Mouse (Mus musculus) hindbrain, embryonic 16.5 days (tissue): ENCODE results near the gene Eftud2. TPM values are rescaled to one million over a fixed set of nuclear protein-coding genes. Genes with fewer than 3 reads are reported as not detected.

Experiments
- ATAC-seq: fragments of 200-750 bp; cut with Nextera tagmentation; 2 replicates; pipeline ENCODE4 v1.8.0; 2017; ENCODE audit warnings: moderate TSS enrichment, moderate library complexity
- H3K27ac ChIP-seq: fragments of 300-500 bp; sonication (generic); 2 replicates; pipeline ENCODE4 v1.5.1; 2014; ENCODE audit warnings: low read depth, mild to moderate bottlenecking, control low read depth, low read length, moderate library complexity
- H3K27me3 ChIP-seq: fragments of 300-500 bp; sonication (generic); replicated peaks from 2 replicates; pipeline ENCODE4 v1.6.1; 2014; ENCODE audit warnings: low read length; ENCODE audit not compliant: control insufficient read depth, insufficient read depth
- H3K36me3 ChIP-seq: fragments of 300-500 bp; sonication (generic); 2 replicates; pipeline ENCODE4 v1.6.1; 2014; ENCODE audit warnings: mild to moderate bottlenecking, low read length, moderate library complexity, mixed read lengths; ENCODE audit not compliant: control insufficient read depth, insufficient read depth
- H3K4me1 ChIP-seq: fragments of 300-500 bp; sonication (generic); 2 replicates; pipeline ENCODE4 v1.6.1; 2014; ENCODE audit warnings: low read depth, low read length; ENCODE audit not compliant: control insufficient read depth, insufficient read depth
- H3K4me2 ChIP-seq: fragments of 300-500 bp; sonication (generic); 2 replicates; pipeline ENCODE4 v1.6.1; 2014; ENCODE audit warnings: mild to moderate bottlenecking, low read length, control low read depth, moderate library complexity
- H3K4me3 ChIP-seq: fragments of 300-500 bp; sonication (generic); 2 replicates; pipeline ENCODE4 v1.5.1; 2014; ENCODE audit warnings: mild to moderate bottlenecking, low read length, control low read depth, moderate library complexity
- H3K9ac ChIP-seq: fragments of 300-500 bp; sonication (generic); 2 replicates; pipeline ENCODE4 v1.6.1; 2014; ENCODE audit warnings: low read depth, mild to moderate bottlenecking, control low read depth, low read length, moderate library complexity
- H3K9me3 ChIP-seq: fragments of 300-500 bp; sonication (generic); 2 replicates; pipeline ENCODE4 v1.6.1; 2014; ENCODE audit warnings: mild to moderate bottlenecking, low read length, moderate library complexity; ENCODE audit not compliant: control insufficient read depth
- WGBS: fragments of 180-500 bp; shearing (Covaris S2); extraction: QIAGEN DNeasy Blood & Tissue Kit; methylation state at CpG from one replicate; pipeline ENCODE4 v1.1.7; 2014; 5-methylcytosine and 5-hydroxymethylcytosine counted together
- polyA plus RNA-seq: library from polyadenylated mRNA; unstranded; fragments of >200 nt; fragmentation: Nextera tagmentation; extraction: Ambion mirVana; gene quantifications from 2 replicates; pipeline ENCODE4 v1.2.1, GENCODE M21; 2015

Gene Eftud2
- 127 and 140 TPM in 2 replicates for polyA plus RNA-seq

DNA sequence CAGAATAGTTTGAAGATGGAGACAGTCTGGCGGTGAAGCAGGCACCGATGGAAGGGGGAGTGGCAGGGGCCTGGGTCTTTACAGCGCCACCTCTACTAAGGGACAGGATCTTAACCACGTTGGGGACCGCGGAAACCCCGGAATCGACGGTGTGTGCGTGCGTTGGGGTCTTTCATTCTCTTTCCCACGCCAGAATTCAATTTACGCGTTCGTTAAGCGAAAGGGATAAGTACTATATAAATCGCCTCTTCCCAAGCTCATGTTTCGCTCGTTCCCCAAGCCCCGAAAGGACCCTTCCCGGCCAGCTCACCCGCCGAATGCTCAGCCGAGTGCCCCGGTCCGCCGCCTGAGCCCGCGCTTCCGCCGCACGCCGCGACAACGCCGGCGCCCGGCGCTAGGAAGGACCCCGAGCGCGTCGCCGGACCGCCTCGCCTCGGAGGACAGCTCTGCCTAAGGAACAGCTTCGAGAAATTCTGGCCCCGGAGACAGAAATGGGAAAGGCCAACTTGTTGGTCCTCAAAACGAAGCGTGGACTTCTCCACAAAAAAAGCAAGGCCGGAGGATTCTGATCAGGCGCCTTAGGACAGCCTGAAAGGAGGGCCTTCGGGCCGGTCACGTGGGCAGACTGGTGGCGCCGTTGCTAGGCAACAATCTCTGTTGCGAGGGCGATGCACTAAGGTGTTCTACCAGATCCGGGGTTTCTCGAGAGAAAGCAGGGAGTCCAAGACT lies at the start of gene Eftud2, which contains the start of gene Ccdc103:
Eftud2 (minus strand) TSS at position 401 of the 729 bp plus-strand sequence.
Ccdc103 (plus strand) TSS at position 620 of the 729 bp plus-strand sequence.
- peak; percentile 92 for ATAC-seq
- H3K9ac ChIP-seq: peak within 1 kb of the TSS; percentile 74
- H3K27me3 ChIP-seq: peaks cover 4% of the 10 kb centered on the region; the same call in 1 of the 2 replicates
- peaks cover 14% of the 10 kb centered on the region for H3K4me1 ChIP-seq
- peak within 1 kb of the TSS; percentile 69 for H3K4me2 ChIP-seq
- peak within 1 kb of the TSS; percentile 71 for H3K4me3 ChIP-seq
- WGBS: under 1% methylated on average over 62 of the region's 62 CpGs
- H3K27ac ChIP-seq: peak within 1 kb of the TSS; percentile 89
- peaks cover 8% of the 10 kb centered on the region for H3K36me3 ChIP-seq
- H3K9me3 ChIP-seq: no peaks in the 10 kb centered on the region

DNA sequence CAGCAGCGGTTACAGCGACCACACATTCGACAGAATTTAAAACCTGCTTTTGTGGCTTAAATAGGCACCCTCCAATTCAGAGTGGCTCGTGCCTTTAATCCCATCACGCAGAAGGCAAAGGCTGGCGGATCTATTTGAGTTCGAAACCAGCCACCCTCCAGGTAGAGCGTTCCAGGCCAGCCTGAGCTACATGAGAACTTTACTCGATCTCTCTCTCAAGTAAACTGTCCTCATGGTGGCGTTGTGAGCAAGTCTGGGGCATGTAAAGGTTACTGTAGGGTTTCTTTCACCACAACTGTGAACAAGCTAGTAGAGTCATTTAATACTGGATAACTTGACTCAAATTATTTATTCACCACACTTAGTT lies 44.5 kb upstream of the Eftud2 start:
- ATAC-seq: no peak; the same call in 1 of the 2 replicates
- H3K9ac ChIP-seq: peak overlapping the region; percentile 63
- H3K9me3 ChIP-seq: no peaks in the 10 kb centered on the region
- whole genome bisulfite sequencing: under 1% methylated on average over 10 of the region's 10 CpGs
- H3K4me3 ChIP-seq: peak overlapping the region; percentile 69
- H3K4me1 ChIP-seq: peaks cover 4% of the 10 kb centered on the region
- peak overlapping the region; percentile 81 for H3K27ac ChIP-seq
- no peaks in the 10 kb centered on the region for H3K27me3 ChIP-seq
- H3K4me2 ChIP-seq: peak overlapping the region; percentile 90
- no peaks in the 10 kb centered on the region for H3K36me3 ChIP-seq

DNA sequence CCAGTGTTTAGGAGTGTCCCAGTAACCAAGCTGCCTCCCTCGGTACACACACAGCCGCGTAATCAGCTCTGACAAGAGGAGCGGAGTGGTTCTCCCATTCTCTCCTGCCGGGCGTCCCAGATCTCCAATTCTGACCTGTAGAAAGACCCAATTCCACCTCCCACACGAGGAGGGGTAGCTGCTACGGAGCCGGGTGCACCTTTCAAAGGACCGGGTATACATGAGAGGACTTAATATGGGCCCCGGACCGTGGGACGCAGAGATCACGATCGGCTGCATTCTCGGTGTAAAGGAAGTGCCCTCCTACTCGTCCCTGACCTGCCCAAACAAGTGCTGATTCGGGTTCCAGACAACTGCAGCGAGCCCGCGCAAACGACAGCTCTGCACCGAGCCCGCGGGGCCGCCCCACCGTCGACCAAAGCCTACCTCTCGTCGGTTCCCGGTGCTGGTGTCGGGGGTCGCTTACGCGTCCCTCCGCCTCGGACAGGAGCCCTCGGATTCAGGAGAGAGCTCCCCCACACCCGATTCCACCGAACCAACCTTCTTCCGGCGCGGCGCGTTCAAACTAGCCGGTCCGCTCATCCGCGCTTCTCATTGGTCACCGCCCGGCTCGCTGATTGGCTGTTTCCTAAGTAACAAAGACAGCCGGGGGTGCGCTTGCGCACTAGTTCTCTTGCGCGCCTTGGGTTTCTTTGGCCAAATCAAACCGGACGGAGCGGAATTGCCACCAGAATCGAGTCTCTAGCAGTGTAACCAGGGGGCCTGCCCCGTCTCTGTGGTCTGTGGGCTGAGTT lies 44.0 kb upstream of the Eftud2 start, which contains the start of gene Kif18b:
Kif18b (minus strand) TSS at position 568 of the 794 bp plus-strand sequence.
- Histone ChIP-seq H3K4me3 (peak within 1 kb of the TSS; percentile 69), H3K4me2 (peak within 1 kb of the TSS; percentile 90), H3K9ac (peak within 1 kb of the TSS; percentile 63), H3K9me3 (no peaks in the 10 kb centered on the region), H3K4me1 (peaks cover 4% of the 10 kb centered on the region), H3K27me3 (no peaks in the 10 kb centered on the region), H3K36me3 (no peaks in the 10 kb centered on the region), H3K27ac (peak within 1 kb of the TSS; percentile 81)
- WGBS: under 1% methylated on average over 62 of the region's 62 CpGs
- ATAC-seq: peak; percentile 94

DNA sequence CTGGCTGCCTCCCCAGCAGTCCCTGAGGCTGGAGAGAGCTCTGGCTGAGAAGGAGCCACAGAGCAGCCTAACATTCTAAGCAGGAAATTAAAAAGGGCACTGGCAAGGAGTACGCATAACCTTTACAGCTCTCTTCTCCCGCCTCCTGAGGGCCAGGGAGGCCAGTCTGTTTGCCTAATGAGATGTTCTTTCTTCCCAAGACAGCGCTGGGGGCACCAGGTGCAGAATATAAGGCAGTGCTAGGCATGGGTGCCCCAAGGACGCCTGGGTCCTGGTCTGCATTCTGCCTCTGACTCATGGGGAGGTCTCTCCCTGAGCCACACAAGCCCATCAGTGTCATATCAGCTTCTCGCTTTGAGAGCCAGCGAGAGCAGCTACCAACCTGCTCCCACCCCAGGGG lies 40.7 kb upstream of the Eftud2 start:
- peaks cover 4% of the 10 kb centered on the region for H3K4me1 ChIP-seq
- no peaks in the 10 kb centered on the region for H3K36me3 ChIP-seq
- no peak overlapping the region for H3K4me3 ChIP-seq
- ATAC-seq: no peak
- H3K9me3 ChIP-seq: no peaks in the 10 kb centered on the region
- WGBS: 69% methylated on average over 6 of the region's 6 CpGs
- H3K27ac ChIP-seq: no peak overlapping the region
- no peaks in the 10 kb centered on the region for H3K27me3 ChIP-seq
- peak overlapping the region; percentile 13; the same call in 1 of the 2 replicates for H3K9ac ChIP-seq
- H3K4me2 ChIP-seq: no peak overlapping the region; the same call in 1 of the 2 replicates

DNA sequence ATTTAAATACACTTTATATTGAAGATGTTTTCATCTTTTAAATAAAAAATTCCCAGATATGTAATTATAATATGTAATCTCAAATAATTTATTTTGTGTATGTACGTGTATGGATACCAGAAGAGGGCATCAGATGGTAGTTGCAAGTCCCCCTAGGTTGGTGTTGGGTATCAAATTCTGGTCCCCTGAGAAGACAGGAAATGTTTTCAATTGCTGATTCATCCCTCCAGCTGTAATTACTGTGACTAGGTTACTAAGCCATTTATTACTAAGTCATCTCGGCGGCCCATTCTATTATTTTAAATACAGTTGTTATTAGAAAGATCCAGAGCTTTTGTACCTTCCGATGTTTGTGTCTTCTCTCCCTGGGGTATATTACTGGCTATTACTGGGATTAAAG lies 37.3 kb upstream of the Eftud2 start:
- no peak overlapping the region for H3K9ac ChIP-seq
- no peak overlapping the region for H3K4me3 ChIP-seq
- H3K36me3 ChIP-seq: no peaks in the 10 kb centered on the region
- no peak overlapping the region for H3K27ac ChIP-seq
- 70% methylated on average over 4 of the region's 4 CpGs for WGBS
- H3K4me1 ChIP-seq: no peaks in the 10 kb centered on the region
- H3K9me3 ChIP-seq: no peaks in the 10 kb centered on the region
- ATAC-seq: no peak
- H3K4me2 ChIP-seq: no peak overlapping the region
- H3K27me3 ChIP-seq: no peaks in the 10 kb centered on the region

DNA sequence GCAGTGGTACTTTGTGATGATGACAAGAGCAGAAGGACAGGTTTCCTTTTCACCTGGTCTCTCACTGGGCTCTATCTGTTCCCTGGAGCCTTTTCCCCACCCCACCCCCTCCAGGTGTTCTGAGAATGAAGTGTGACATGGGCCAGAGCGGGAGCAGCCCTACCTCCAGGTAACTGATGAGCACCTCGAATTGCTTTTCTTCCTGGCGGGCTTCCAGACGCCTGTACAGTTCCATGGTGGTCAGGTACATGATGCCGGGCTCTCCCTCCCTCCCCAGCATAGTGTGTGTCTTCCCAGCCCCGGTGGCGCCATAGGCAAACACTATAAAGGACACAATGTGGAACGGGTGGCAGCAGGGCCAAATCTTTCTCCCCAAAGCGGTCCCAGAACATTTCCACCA lies 34.6 kb upstream of the Eftud2 start:
- WGBS: 89% methylated on average over 9 of the region's 9 CpGs
- Histone ChIP-seq H3K4me1 (0 out of 2 replicates have a peak, but pooled peaks cover 3% of the 10 kb centered on the region), H3K27ac (no peak overlapping the region), H3K9ac (no peak overlapping the region), H3K4me3 (no peak overlapping the region), H3K9me3 (no peaks in the 10 kb centered on the region), H3K27me3 (no peaks in the 10 kb centered on the region), H3K4me2 (no peak overlapping the region), H3K36me3 (no peaks in the 10 kb centered on the region)
- ATAC-seq: no peak

DNA sequence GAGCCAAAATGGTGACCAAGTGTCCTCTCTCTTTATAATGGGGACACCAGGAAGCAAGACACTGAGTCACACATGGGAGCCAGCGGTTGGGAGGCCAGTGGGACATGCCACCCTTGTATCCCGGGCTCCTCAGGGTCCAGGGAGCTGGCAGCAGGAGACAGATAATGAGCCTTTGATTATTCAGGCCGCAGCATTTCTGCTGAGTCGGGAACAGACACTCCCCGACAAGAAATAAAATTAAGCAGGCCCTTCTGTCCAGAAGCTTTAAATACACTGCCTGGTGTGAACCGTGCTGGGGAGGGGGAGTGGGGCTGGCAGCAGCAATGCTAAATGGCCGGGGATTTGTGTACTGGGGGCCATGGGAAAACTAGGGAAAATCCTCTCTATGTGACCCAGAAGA lies 30.6 kb upstream of the Eftud2 start:
- Histone ChIP-seq H3K36me3 (no peaks in the 10 kb centered on the region; the same call in 1 of the 2 replicates), H3K9me3 (no peaks in the 10 kb centered on the region), H3K4me1 (0 out of 2 replicates have a peak, but pooled peaks cover 3% of the 10 kb centered on the region), H3K27me3 (no peaks in the 10 kb centered on the region), H3K27ac (no peak overlapping the region), H3K4me2 (no peak overlapping the region), H3K4me3 (no peak overlapping the region), H3K9ac (no peak overlapping the region)
- no peak for ATAC-seq
- 62% methylated on average over 7 of the region's 7 CpGs for WGBS

DNA sequence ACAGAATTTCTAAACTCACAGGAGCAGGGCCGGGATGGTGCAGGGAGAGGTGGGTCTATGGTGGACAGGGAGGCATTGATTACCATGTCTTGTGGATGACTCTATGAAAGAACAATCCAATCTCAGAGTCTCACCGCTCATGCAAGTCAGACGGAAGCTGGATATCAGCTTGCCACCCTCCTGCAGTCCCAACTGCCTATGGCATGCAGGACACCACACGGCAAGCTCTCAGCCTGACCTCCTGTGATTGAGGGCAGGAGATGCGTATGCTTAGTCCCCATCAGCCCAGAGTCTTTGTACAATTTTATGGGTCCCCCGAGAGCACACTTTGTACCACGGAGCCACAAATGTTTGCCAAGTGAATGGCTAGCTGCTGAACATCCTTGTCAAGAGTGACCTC lies 22.9 kb upstream of the Eftud2 start:
- Histone ChIP-seq H3K27ac (no peak overlapping the region), H3K4me2 (no peak overlapping the region), H3K4me1 (peaks cover 5% of the 10 kb centered on the region), H3K36me3 (no peaks in the 10 kb centered on the region; the same call in 1 of the 2 replicates), H3K27me3 (peaks cover 2% of the 10 kb centered on the region; the same call in 1 of the 2 replicates), H3K9ac (no peak overlapping the region), H3K9me3 (no peaks in the 10 kb centered on the region), H3K4me3 (no peak overlapping the region)
- WGBS: 60% methylated on average over 7 of the region's 7 CpGs
- ATAC-seq: no peak

DNA sequence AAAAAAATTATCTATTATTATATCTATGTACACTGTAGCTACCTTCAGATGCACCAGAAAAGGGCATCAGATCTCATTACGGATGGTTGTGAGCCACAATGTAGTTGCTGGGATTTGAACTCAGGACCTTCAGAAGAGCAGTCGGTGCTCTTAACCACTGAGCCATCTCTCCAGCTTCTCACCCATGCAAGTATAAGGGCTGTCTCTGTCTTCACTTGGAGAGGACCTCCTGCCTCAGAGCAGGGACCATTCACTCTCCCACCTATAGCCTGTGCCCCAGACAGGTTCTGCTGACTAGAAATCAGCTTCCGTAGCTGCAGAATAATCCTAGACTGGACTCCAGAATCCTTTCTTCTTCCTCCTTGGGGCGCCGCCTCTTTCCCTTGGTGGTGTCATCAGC lies 21.3 kb upstream of the Eftud2 start:
- H3K4me3 ChIP-seq: no peak overlapping the region
- ATAC-seq: no peak
- no peak overlapping the region for H3K27ac ChIP-seq
- H3K9me3 ChIP-seq: no peaks in the 10 kb centered on the region
- no peak overlapping the region for H3K9ac ChIP-seq
- peaks cover 5% of the 10 kb centered on the region for H3K4me1 ChIP-seq
- H3K27me3 ChIP-seq: peaks cover 2% of the 10 kb centered on the region; the same call in 1 of the 2 replicates
- H3K36me3 ChIP-seq: no peaks in the 10 kb centered on the region
- WGBS: 80% methylated on average over 5 of the region's 5 CpGs
- H3K4me2 ChIP-seq: no peak overlapping the region
